Mouse (Mus musculus) B cell, adult 2 months (primary cell): Measurements from ENCODE around the gene Cmya5.
"Not testable (repeated sequence)": the region's sequence is repeated elsewhere in the genome, so short reads cannot be mapped to it uniquely, and the experiment has no call there.

Source experiments
- DNase-seq, 2 experiments: peaks; one replicate each; pipeline ENCODE4 v3.0.0; 2022

Cmya5 gene

DNA sequence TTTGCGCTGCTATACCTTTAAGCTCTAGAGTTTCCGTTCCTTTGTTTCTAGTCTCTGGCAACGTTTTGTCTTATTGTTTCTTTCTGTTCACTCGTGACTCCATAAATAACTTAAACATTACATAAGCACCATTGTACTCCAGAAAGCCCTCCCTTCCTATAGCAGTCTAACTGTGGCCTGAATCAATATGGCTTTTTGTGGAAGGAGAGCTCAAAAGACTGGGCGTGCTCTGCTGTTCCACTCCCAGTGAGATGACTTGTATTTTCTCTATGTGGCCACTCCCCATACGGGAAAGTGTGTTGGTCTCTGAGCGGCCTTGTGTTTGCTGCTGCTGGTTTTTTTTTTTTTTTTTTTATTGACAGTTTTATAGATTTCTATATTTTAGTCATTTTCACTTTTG lies 27.3 kb downstream of the Cmya5 start:
- no peak for DNase-seq

DNA sequence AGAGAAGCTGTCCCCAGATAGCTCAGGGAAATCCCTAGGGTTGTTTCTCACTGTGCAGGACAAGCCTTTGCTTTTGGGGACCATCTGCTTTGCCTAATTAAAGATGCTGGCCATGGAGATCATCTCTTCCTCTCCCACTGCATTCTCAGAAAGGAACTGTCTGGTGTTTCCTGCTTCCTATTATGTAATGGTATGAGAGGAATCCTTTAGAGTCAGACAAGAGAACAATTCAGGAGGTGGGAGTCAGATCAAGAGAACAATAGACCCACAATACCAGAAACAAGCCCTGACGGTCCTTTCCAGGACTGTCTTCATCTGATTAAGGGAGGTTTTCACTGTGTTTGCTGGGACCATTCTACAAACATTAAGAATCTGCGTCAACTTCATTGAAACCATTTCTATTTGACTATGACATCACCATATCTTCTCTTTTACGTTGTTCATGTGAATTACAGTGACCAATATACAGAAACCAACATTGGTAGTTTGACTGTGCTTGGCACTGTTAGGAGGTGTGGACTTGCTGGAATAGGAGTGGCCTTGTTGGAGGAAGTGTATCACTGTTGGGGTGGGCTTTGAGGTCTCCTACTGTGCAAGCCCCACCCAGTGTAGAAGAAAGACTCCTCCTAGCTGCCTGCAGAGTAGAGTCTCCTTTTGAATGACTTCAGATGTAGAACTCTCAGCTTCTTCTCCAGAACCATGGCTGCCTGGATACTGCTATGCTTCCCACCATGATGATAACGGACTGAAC lies 42.0 kb downstream of the Cmya5 start:
- no peak for DNase-seq

GRCm38 (mm10) chr13:93098596-93098995 lies 45.9 kb downstream of the Cmya5 start:
- DNase-seq: no peak

GRCm38 (mm10) chr13:93096643-93097042 lies 47.9 kb downstream of the Cmya5 start:
- DNase-seq: no peak

DNA sequence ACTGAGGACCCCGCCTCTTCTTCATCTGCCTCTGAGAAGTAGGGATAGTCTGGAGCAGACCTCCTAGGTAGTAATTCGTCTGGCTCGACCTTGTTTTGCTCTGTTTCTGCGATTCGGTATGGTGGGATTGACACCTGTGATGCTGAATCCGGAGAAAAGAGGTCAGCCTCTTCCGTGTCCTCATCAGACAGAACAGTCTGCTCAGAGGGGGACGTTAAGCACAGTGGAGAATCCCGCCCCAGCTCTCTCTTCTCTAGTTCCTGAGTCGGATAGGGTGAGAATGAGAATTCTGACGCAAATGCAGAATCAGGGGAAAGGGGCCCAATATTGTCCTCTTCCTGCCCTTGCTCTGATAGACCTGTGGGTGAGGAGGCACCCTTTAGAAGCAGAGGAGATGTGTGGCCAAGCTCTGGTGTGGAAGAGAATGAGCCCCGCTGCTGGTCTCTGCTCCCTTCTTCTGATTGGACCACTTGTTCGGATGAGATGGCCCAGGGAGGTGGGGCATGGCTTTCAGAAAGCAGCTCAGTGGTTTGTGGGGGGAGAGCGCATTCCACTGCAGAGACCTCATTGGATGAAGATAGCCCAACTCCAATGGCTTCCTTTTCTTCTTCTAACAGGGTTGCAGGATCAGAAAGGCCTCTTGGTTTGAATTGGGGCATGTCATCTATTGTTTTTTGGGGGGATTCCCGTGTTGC lies 49.3 kb downstream of the Cmya5 start:
- DNase-seq: no peak

DNA sequence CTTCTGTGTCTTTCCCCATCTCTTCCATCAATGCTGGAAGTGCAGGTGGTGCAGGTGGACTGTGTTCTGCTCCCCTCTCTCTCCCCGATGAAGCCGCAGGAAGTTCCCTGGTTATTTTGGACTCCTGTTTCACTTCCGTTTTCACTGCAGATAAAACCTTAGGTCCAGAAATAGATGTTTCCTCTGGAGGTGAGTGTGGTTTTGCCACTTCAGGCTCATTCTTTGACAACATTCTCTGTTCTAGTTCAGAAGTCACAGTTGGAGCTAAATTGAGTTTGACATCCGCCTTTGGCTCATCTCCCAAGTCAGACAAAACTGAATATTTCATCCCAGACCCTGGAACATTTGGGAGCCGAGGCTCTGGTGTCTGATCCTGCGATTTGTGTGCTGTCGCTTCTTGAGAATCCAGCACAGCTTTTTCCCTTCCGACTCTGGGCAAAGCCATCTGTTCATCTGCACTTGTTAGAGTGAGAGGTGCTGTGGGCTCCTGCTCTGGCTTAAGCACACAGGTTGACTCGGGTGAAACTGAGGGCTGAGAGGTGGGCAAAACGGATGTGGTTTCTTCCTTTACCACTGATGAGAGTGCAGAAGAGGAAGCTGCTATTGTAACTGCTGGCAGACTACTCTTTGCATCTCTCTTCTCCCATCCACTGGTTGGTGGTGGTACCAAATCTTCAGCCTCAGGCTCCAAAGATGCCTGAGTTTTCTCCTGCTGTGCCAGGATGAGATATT lies 50.2 kb downstream of the Cmya5 start:
- peak; percentile 69 to 73 for DNase-seq

GRCm38 (mm10) chr13:93093697-93094096 lies 50.8 kb downstream of the Cmya5 start:
- no peak for DNase-seq

DNA sequence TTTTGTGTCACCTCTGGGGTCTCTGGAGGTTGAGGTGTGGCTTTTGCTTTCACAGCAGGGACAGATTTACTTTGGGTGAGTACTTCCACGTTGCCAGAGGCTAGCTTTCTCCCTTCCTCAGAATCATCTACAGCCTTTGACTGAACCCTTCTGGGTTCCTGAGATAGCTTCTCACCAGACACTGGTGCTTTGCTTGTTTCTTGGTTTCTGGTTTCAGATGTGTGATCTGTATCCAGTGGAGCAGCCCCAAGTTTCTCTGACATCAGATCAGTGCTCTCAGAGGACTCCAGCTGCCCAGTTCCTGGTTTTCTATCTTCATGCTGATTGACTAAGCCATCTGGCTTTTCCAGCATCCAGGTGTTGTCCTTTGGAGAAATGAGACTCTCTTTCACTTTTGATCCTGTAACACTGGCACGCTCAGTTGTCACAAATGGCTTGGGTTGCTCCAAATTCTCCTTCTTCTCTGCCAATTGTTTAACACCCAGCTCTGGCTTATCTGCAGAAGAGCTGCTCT lies 51.6 kb downstream of the Cmya5 start:
- peak; percentile 22 to 30 for DNase-seq

DNA sequence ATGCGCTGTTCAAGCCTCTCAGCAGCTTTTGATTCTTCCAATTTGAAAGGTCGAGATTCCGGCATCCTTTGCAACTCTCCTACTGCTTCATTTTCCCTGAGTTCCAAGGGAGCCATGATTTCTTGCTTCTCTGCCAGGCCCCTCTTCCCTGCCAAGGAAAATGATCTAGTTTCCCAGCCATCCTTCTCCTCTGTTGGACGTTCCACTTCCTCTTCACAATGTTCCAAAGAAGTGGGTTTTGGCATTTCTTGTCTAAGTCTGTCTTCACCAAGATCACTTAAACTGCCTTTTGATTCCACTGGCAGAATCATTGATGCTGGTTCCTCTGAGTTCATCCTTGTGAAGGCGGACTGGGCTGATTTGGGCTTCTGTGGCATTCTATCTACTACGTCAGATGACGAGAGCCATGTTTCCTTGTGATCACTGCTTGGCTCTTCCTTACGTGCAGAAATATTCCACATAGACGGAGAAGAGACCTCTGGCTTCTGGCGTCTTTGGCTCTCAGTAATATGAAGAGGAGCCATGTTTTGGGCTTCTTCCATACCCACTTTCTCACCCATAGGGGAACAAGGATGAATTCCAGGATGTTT lies 52.6 kb downstream of the Cmya5 start:
- no peak for DNase-seq

GRCm38 (mm10) chr13:93091176-93091575 lies 53.3 kb downstream of the Cmya5 start:
- no peak for DNase-seq

GRCm38 (mm10) chr13:93089481-93089880 lies 55.0 kb downstream of the Cmya5 start:
- DNase-seq: no peak

GRCm38 (mm10) chr13:93085711-93086110 lies 58.8 kb downstream of the Cmya5 start:
- no peak for DNase-seq

- not testable (repeated sequence) for DNase-seq
Observed at GRCm38 (mm10) chr13:93082324-93082723, 62.2 kb downstream of the Cmya5 start.

DNA sequence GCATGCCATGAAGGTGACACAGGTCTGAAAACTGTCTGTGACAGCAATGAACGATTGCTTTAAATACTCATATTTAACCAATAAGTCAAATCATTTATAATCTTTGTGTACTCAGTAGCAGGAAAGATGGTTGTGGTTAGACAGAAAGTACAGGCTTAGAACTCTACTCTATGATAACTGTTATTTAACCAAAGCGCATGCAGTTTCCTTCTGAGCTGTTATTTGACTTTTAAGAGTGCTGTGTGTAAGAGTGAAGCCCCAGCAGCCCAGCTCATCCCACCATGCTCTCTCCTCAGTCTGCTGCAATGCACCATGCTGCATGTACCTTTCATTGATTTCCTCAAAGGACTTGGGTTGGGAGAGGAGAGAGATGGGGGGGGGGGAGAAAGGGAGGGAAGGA lies 63.7 kb downstream of the Cmya5 start:
- DNase-seq: no peak

- no peak for DNase-seq
Observed at GRCm38 (mm10) chr13:93074147-93074641, 70.3 kb downstream of the Cmya5 start.

GRCm38 (mm10) chr13:93073595-93073994 lies 70.9 kb downstream of the Cmya5 start:
- DNase-seq: no peak

DNA sequence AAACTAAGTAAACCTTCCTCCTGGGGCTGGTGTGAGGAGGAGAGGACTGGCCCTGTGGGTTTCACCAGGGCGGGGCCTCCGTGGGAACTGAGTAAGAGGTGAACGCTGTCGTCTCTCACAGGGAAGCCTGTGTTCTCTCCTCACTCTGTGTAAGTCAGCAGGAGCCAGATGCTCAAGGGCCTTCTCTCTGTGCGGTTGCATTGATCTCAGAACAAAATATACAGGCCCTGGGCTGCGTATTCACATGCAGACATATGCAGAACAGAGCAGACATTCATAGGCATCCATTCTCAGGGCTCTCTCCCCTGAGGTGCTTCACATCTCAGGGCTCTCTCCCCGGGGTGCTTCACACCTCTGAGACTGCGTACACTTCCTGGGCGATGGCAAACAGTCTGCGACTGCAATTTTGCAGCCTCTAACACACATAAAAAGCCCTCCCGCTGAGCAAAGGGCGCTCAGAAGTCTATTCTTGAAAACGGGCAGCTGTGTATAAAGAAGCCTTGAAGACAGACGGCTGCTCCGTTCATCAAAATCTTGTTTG lies 71.6 kb downstream of the Cmya5 start:
- DNase-seq: no peak

- no peak for DNase-seq
Observed at GRCm38 (mm10) chr13:93070406-93070805, 74.1 kb downstream of the Cmya5 start.

DNA sequence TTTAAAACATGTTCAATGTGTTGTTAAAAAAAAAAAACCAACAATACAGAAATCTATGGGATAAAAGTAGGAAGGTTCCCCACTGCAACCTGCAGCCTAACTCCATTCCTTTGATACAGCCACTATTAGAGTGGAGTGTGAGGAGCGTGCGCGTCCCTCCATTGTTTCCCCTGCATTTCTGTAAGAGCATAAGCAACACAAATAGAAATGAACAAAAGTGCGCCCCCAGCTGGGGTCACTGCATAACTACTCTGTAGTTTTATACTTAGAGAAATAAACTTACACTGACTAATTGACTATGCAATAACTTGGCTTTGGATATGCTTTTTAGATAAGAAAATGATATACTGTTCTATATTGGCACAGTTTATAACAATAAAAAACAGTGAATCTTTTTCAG lies 75.0 kb downstream of the Cmya5 start:
- DNase-seq: peak; percentile 23 to 28

GRCm38 (mm10) chr13:93068353-93068752 lies 76.2 kb downstream of the Cmya5 start:
- no peak for DNase-seq

DNA sequence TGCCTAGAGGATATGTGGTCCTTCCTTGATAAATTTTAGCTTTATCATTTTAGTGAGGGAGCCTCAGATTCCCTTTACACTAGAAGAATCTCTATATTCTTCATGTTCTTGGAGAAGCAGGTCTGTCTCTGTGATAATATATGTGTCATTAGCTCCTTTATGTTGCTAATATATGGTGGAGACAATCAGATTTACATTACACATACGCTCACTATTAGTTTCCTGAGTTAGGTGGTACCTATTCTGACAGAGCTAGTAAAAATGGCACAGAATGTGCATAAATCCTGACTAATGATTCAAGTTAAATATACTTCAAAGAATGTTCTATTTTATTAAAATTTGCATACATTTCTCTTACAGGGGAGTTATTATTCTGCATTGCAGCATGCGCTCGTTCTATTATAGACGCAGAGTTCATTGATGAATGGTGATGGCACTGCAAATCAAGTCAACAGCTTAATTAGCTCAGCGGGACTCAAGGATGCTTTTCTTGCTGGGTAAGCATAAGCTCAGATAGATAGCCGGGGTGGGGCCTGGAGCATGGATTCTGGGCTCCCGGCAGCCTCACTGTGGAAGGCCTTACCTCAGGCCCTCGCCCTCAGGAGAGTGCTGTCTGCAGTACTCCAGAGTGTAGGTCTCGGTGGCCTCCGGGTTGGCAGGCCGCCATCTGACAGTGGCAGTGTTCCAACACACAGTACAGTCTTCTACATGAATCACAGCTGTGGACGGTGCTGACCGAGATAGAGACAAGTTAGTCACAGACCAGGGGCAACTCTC lies 81.5 kb downstream of the Cmya5 start:
- no peak for DNase-seq

DNA sequence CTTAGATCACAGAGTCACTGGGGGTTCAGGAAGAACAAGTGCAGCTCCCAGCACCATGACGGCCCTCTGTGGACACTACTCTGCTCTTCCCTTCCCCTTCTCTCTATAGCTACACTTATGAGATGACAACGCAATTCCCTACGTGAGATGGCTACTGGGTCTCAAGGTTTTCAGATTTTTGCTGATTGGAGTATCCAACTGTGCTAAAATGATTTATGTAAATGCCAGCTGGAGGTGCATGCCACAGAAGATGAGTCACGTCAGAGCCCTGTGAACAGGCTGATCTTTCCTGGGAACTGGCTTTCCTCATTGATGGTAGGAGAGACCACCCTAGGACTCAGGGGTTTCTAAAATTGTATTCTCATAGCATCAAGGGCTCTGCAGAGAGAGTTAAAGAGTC lies 83.2 kb downstream of the Cmya5 start:
- DNase-seq: no peak
